Mouse (Mus musculus): ENCODE results near the gene Slc16a6.
"Not testable (repeated sequence)": the region's sequence is repeated elsewhere in the genome, so short reads cannot be mapped to it uniquely, and the experiment has no call there.

The Slc16a6 gene

GRCm38 (mm10) chr11:109473171-109474085 lies at the start of gene Slc16a6, which contains the start of gene Arsg:
TSS of gene Slc16a6 (minus strand) at chr11:109473598.
TSS of gene Arsg (plus strand) at chr11:109473374.
- DNase-seq, result peak; percentile 68

GRCm38 (mm10) chr11:109520958-109521357 lies 47.6 kb upstream of the Slc16a6 start:
- no peak for DNase-seq

DNA sequence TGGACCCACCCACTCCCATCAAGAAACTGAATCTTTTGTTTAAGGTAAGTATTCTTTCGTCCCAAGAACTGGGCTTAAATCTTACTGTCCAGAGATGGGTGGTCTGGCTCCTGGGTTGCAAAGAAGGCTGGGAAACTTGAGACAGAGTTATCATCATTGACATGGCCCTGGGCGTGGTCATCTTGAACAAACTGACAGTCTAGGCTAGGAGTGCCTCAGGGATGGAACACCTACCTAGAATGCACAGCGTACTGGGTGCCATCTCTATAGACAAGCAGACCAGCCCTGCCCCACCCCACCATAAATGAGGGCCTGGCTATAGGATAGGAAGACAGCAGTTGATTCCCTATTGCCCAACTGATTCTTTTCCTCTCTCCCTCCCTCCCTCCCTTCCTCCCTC lies 44.4 kb upstream of the Slc16a6 start:
- DNase-seq, result no peak

GRCm38 (mm10) chr11:109517330-109517729 lies 43.9 kb upstream of the Slc16a6 start:
- DNase-seq, result no peak

- DNase-seq, result no peak
These were observed 40.7 kb upstream of the Slc16a6 start for GRCm38 (mm10) chr11:109514064-109514612.

DNA sequence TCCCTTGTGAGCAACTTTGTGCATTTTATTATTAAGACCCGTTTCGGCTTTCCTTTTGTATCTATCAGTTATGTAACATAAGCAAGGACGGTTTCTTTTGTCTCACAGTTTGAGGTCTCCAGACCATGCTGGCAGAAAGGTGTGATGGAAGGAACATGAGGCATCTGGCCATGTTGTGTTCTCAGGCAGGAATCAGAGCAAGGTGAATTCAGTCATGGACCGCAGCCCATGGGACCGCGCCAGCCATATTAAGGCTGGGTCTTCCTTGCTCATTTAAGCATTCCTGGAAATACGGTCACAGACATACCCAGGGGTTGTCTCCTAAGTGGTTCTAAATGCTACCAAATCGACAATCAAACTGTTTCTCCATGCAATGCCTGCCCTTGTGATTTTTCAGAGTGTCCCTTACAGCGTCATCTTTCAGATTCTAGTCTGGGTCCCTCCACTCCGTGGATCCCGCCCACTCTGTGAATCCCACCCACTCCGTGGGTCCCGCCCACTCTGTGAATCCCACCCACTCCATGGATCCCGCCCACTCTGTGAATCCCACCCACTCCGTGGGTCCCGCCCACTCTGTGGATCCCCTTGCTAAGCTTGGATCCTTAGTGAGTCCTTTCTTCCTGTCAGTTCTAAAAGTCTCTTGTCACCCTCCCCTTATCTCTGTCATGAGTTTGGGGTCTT lies 39.7 kb upstream of the Slc16a6 start:
- no peak for DNase-seq

DNA sequence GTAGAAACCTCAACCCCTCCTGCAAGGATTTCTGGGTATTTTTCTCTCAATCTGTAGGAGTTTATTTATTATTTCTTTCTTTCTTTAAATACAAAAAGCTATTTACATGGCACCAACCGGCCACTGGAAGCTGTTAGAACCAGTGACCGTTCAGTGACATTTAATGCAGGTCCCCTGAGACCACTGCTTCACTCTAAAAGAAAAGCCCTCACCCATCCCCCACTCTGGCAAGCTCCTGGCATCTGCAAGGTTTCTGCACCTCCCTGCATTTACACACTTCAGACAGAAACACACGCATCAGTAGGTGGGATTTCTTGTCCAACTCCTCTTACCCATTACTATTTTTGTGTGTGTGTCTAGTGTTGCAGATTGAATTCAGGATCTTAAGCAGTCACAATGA lies 33.7 kb upstream of the Slc16a6 start:
- DNase-seq, result no peak

GRCm38 (mm10) chr11:109505823-109506222 lies 32.4 kb upstream of the Slc16a6 start:
- no peak for DNase-seq

- DNase-seq, result no peak
These were observed 31.6 kb upstream of the Slc16a6 start for GRCm38 (mm10) chr11:109504977-109505376.

DNA sequence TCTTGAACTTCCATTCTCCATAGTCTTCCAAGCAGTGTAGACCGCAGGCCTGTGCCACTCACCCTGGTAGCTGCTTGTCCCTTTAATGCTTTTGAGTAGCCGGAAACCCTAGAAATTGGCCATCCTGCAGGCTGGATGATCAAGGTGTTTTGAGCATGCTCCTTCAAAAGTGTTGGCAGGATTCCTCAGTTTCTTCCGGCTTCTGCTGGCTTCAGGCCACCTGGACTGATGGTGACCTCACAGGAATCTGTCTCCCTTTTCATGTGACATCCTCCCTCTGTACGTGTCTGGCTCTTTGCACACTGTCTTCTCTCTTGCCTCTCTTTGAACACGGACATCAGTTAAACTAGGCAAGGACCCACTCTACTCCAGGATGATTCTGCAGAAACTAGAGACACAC lies 26.8 kb upstream of the Slc16a6 start:
- no peak for DNase-seq

DNA sequence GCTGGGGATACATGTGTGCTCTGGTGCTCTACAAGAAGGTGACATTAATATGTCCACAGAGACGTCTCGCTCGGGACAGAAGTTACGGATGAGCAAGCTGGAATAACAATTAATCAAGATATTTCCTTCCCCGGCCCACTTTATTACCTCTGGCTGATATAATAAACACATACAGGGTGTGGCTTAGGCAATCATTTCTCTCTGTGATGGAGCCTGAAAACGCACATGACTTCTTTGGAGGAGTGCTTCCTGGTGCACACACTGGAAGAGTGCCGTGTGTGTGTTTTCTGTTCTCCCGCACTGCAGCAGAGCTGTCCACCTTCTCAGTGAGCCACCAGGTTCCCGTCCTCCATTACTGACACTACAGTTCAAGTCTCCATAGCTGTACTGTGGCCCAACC lies 24.6 kb upstream of the Slc16a6 start:
- no peak for DNase-seq

- DNase-seq, result no peak
These were observed 23.8 kb upstream of the Slc16a6 start for GRCm38 (mm10) chr11:109496996-109497714.

- no peak for DNase-seq
These were observed 23.1 kb upstream of the Slc16a6 start for GRCm38 (mm10) chr11:109496475-109496993.

DNA sequence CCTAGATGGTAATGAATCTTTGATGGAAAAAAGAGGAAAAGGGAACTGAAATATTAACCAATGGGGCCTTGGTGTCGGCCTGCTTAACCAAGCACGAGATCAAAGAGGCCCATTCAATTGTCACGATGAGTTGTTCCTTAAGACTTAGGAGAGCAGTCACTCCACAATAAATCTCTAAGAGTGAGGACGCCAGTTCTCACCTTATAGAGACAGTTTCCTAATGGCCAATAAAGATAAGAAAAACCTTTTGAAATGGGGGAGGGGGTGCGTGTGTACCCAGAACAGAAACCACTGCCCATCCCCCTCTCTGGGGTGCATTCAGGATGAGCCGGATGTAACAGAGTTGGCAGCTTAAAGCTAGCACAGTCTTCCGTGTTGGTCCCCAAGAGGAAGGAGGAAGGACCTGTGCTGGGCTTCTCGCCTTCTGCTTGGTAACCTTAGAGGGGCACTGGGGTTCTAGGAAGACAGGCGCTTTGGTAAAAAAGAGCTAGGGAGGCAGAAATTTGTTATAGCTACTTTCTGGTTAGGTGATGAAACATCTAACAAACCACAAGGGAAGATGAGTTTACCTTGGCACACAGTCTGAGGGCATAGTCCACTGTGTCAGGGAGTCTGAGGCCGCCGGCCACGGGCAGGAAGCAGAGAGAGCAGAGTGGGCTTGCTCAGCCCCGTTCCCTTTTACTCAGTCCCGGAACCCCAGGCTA lies 22.5 kb upstream of the Slc16a6 start:
- no peak for DNase-seq

GRCm38 (mm10) chr11:109494890-109495770 lies 21.7 kb upstream of the Slc16a6 start:
- DNase-seq, result no peak

- not testable (repeated sequence) for DNase-seq
These were observed 19.6 kb upstream of the Slc16a6 start for GRCm38 (mm10) chr11:109492847-109493464.

GRCm38 (mm10) chr11:109491844-109492243 lies 18.4 kb upstream of the Slc16a6 start:
- no peak for DNase-seq

DNA sequence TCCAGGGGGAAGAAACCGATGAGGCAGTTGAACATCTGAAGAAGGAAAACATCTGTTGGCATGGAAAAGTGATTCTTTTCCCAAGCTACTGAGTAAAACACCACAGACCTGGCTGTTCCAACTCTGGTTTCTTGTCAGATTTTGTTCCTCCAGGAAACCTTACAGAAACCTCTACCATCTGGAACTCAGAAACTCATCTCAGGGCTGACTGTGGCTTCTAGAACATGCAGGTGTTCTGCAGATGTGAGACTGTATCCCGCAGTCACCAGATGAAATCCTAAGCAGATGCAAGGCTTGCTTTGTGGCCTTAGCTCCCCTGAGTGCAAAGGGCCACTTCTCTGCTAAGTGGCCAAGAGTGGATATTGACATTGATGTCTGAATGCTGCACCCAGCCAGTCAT lies 16.4 kb upstream of the Slc16a6 start:
- DNase-seq, result no peak

GRCm38 (mm10) chr11:109487991-109488684 lies 14.7 kb upstream of the Slc16a6 start:
- DNase-seq, result no peak

GRCm38 (mm10) chr11:109487111-109487510 lies 13.7 kb upstream of the Slc16a6 start:
- DNase-seq, result no peak
